Mouse (Mus musculus) lung, adult 18-20 months (tissue): ENCODE measurements around the gene Tnfaip2.
A peak's percentile ranks its signal among the peaks of the same experiment; 100 is the strongest.

Source experiments
- DNase-seq, 2 experiments: peaks; one replicate each; pipeline ENCODE4 v3.0.0; 2022; ENCODE audit warnings: mixed read lengths in 2 of 2

Gene Tnfaip2

DNA sequence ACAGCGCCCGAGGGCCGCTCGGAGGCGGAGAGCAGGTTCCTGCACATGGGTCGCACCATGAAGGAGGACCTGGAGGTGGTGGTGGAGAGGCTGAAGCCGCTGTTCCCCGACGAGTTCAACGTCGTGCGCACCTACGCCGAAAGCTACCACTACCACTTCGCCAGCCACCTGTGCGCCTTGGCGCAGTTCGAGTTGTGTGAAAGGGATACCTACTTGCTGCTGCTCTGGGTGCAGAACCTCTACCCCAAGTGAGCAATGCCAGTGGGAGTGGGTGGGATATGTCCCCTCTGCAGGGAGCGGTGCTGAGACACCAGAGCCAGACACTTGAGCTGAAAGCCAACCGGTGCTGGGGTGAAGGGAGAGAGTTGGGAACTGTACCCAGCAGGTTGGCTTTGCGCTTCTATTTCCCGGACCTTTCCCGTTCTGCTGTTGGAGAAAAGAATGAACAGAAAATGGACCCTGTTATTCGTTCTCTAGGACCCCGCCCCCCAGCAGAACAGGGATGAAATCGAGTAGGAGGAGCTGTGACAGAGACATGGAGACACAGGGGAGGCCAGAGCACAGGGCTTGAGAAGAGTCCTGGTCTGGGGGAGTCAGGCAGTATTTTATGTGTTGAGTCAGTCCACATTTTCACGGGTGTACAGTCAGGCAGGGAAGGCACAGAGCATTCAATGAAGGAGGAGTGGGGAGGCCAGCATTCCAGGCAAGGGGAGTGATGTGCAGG is 3.8 kb downstream of the Tnfaip2 start:
- no peak for DNase-seq

DNA sequence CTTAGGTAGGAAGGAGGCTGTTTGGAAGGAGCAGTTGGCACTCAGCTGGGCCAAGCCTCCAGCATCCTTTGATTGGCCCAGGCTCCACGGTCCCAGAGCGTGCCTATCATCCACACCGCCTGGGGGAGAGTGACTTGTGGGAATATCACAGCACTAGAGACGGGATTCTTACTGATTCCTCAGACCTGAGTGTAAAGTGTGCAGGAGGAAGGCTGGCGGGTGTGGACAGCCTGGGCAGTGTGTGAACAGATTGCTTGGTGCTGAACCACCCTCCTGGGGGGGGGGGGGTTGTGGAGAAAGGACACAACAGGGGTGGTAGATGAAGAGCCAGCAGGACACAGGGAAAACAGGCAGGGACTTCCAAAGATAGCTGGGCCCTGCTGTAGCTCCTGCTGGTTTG is 4.5 kb downstream of the Tnfaip2 start:
- DNase-seq, result no peak

DNA sequence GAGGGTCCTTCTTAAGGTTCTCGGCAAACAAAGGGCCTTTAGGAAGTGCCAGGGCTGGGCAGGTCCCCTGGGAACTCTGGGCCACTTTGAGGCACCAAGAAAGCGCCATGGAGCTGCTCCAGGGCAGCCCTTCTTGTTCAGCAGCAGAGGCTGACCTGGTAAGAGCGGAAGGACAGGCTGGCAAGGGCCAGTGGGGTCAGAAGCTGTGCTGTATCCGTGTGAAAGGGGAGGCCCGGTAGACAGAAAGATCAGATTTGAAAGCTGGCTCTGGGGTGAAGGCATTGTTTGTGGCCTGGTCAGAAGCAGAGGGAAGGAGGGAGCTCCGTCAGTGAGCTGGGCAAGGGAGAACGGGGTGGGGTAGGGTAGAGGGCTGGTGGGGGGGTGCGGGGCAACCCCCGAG is 5.1 kb downstream of the Tnfaip2 start:
- DNase-seq, result no peak

DNA sequence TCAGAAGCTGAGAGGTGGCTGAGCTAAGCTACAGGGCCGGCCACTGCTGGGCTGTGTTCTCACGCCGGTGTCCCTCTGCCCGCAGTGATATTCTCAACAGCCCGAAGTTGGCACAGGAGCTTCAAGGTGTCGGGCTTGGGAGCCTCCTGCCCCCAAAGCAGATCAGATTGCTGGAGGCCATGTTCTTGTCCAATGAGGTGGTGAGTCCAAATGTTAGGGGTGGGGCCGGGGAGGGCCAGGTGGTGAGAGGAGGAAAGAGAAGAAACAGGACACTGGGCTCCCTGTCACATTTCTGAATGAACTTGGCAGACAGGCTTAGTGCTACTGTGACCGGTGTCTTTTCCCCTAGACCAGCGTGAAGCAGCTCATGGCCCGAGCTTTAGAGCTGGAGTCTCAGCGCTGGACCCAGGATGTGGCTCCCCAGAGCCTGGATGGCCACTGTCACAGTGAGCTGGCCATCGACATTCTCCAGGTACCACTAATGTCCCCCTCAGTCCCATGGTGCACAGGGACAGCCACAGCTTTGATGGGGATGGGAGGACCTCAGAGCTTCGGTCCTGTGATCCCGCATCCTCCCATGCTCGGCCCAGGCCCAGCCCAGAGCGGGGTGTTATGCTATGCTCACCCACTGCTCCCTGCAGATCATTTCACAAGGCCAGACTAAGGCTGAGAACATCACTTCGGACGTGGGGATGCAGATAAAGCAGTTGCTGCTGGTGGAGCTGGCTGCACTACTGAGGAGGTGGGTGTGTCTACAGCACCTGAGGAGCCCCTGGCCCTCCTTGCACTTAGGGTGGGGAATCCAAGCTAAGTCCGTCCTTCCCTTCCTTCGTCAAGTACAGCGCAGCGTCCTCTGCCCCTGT is 5.9 kb downstream of the Tnfaip2 start:
- no peak for DNase-seq

DNA sequence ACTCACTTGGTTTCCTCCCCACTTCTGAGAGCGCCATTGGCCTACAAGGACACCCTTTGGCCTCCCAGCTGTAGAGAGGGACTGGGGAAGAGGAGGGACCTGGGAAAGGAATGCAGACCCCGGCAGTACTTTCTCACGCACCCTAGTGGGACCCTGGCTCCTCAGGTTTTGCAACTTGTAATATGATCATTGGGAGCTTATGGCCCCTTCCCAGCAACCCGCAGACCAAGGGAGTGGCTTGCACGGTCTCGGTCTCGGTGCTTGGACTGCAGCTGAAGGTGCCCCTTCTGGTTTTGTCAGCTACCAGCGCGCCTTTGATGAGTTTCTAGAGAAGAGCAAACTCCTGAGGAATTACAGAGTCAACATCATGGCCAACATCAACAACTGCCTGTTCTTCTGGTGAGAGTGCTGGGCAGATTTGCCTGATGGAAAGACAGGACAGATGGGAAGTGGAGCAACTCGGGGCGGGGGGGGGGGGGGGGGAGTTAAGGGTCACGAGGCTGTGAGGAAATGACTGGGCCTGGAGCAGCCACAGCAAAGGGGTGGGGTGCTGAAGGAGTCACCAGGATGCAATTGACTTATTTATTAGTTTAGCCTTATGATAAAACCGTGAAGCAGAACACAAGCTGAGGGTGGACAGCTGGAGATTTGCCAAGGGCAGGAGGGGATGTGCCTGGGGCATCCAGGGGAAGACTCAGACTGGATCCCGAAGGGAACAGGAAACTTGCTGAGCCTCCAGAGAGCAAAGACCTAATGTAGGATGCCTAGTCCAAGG is 6.8 kb downstream of the Tnfaip2 start:
- peak; percentile 44 to 67 for DNase-seq

DNA sequence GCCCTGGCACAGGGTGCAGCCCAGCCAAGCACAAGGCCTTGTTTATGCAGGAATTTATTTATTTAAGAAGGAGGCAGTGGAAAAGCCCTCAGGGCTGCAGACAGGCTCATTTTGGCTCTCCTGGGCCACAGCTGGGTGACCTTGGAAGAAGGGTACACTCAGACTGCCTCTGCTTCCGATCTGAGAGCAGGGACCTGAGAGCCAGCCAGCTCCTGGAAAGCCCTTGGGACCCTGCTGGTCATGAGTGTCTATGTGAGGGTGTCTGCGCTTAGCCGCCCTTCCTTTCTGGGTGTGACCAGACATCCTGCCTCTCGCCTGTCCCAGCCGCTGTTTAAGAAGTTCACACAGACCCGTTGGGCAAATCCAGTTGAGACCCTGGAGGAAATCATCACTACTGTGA is 8.1 kb downstream of the Tnfaip2 start:
- peak in 1 of 2 experiments; percentile 56 for DNase-seq

DNA sequence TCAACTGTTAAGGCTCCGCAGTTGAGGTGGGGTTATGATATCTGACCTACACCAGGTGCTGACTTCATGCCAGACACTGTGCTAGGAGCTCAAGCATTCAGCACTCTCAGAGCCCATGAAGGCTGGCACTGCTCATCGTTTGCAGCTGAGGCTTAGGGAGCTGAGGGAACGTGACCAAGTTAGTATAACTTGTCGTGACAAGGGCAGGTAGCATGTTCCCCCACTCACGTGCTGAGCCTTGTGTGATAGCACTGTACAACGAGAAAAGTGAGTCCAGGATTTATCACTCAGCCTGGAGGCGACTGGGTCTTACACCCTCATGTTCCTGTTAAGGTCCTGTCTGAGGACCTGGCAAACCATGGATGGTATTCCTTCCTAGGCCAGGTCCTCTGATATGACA is 9.3 kb downstream of the Tnfaip2 start:
- no peak for DNase-seq

DNA sequence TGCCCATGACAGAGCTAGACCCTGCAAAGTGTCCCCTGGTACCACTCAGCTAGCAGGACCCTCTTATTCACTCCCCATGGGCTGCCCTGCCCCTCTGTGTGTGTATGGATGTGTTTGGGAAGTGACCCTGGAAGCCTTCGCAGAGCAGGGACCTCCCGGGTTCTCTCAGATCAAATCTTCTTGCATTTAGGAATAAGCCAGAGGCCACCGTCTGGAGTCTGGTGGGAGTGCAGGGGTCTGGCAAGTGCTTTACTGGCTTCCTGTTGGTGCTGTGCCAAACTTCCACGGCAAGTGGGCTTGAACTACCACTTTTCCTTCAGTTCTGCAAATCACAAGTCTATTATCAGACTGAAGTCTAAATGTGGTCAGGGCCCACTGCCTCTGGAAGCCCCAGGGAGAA is 11.8 kb downstream of the Tnfaip2 start:
- no peak for DNase-seq

DNA sequence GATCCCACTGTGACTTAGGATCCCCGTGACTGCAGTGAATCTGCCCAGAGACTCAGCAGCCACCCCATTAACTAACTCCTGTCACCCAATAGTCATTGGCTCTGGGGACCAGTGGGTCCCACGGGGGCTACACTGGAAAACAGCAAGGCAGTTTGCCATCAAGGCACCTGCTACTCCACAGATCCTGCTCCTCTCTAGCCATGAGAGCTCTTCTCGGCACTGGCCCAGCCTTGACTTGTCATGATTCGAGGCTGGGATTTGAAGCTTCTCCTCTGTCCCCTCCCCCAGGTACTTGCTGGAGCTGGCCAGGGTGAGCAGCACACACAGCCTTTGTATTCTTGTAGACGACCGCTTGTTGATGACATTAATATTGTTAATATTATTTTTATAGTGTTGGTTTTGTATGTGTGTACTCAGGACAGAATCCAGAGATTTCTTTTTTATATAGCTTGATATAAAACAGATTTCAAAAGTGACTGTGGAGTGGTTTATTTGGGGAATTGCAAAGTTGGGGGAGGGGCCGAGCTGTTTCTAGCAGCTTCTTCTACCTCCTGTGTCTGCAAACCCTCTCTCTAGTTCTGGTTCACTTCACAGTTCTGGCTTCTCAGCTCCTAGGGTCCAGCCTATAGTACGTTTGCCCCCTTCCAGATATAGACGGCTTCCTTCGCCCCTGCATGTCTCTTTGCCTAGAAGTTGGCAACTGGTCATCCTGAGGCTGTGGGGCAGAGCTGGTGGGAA is 12.4 kb downstream of the Tnfaip2 start:
- DNase-seq, result no peak

DNA sequence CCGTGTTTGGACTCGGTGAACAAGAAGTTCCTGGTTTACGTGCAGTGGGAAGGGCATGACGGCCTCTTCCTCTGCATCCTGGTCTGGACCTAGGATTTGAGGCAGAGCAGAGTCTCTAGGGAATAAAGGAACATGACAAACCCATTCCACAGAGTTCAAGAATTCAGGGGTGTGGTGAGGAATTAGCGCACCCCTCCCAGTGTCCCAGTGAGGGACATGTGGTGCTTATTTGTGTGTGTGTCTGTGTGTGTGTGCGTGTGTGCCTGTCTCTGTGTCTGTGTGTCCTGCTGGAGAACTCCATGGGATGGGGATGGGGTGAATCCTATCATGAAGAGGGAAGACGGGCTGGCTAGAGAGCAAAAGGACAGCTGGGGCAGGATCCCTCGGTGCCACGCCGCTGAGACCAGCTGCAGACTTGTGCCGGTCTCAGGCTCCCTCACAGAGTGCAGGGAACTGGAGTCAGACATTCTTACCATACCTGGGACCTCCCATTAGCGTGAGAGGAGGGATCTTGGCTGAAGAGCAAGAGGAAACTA is 13.1 kb downstream of the Tnfaip2 start:
- no peak for DNase-seq

DNA sequence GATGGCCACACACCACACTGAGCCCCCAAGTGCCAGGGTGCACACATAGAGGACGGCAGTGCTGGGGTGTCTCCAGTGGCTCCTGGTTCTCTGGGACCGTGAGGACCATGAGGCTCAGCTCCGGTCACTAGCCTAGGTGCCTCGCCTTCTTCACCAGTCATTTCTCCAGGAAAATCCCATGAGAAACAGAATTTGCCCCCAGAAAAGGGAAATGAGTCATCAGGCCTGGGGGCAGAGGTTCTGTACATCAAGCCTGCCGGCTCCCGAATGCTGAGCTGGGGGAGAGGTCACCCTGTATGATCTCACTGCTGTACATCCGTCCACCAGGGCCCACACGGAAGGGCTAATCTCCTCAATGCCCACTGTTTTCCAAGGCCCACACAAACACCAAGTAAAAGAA is 13.6 kb downstream of the Tnfaip2 start:
- DNase-seq, result no peak

DNA sequence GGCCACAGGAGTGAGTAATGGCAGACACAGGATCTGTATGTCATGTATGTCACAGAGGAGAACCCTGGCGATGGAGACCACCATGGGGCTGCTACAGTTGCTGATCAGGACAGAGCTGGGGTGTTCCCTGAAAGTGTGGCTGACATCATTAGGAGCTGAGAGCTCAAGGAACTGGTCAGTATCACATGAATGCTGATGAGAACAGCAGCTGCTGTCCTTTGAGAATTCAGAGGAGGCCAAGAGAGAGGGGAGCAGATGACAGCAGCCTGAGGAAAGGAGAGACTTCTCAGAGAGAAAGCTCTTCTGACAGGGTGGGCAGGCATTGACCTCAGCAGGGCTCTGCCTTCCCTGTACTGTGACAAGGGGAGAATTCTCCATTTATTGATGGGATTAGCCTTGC is 15.5 kb downstream of the Tnfaip2 start:
- DNase-seq, result no peak

DNA sequence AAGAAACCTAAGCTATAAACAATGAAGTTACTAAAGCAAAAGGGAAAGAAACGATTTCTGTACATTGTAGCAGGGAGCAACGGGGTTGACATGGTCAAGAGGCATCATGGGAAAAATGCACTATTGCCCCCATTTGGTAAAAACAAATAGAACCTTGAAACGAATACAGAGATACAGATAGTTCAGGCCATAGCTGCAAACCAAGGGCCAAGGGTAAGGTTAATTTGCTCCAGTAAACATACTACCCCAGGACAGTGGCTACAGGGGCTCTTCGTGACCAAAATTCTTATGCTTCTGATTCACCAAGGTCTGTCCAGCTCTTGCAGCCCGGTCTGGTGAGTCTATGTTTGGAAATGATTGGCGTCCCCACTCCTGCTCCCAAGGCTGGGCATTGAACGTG is 21.3 kb downstream of the Tnfaip2 start:
- no peak for DNase-seq

DNA sequence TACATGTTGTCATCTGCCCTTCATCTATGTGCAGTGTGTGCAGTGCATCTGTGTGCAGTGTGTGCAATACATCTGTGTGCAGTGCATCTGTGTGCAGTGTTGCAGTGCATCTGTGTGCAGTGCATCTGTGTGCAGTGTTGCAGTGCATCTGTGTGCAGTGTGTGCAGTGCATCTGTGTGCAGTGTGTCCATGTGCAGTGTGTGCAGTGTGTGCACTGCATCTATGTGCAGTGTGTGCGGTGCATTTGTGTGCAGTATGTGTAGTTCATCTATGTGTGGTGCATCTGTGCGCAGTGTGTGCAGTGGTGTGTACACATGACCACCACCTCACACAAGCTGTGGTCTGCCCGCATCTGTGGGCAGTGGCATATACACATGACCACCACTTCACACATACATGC is 24.1 kb downstream of the Tnfaip2 start:
- DNase-seq, result no peak

DNA sequence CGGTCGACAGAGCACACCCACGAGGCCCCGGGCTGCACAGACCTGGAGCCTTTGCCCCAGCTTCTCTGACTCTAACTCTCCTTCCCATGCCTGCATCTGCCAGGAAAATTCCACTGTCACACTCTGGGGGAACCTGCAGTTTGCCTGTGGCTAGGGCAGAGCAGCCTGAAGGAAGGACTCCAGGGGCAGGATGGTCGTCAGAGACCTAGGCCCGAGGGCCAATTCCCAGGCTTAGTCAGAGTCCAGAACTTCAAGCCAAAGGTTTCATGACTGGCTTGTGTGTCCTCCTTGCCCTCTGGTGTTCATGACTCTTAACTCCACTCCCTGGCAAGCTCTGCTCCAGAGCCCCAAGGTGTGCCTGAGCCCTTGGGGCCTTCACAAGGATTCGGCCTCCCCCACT is 25.9 kb downstream of the Tnfaip2 start:
- no peak for DNase-seq

DNA sequence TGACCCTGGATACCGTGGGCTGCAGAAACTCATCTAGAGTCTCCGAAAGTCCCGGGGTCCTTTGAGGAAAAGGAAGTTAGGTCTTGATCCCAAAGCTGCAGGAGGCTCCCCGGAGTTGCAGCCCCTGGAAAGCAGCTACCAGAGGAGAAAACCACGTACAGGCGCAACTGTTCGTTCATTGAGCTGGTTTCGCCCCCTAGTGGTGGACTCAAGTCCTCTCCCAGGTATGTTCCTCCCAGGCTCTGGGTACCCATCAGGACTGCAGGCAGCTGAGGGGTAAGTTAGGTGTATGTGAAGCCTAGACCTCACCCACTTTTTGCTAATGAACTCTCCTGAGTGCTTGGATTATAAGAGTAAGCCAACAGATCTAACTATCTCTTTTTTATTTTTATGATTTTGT is 27.2 kb downstream of the Tnfaip2 start:
- peak; percentile 62 to 67 for DNase-seq

DNA sequence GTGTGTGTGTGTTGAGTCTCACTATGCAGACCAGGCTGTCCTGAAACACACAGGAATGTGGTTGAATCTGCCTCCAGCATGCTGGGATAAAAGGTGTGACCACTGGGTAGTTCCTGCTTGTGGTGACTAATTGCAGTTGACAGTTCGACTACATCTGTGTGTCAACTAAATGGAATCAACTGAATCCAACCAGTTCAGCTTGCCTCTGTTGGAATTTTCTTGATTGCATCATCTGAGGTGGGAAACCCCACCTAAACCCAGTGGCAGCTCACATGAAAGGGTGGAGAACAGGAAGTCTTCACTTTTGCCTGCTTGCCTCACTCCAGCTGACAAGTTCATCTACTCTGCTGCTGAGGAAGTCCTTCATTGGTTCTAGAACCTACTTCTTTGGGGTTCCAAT is 28.9 kb downstream of the Tnfaip2 start:
- DNase-seq, result no peak

DNA sequence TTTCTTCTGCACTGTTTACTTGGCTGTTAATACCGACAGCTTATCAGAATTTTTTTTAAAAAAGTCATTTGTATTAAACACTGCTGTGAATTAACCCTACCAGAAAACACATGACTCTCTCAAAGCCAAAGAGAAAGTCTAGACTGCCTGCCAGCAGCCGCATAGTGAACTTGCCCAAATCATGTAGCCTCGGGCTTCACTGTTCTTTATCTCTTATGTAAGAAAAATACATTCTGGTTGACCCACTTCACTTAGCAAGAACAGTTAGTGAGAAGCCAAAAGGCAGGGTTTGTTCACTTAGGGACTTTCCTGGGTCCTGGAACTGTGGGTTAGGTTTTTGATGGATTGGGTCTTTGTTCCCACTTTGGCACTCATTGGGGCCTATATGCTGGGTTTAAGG is 29.5 kb downstream of the Tnfaip2 start:
- no peak for DNase-seq

DNA sequence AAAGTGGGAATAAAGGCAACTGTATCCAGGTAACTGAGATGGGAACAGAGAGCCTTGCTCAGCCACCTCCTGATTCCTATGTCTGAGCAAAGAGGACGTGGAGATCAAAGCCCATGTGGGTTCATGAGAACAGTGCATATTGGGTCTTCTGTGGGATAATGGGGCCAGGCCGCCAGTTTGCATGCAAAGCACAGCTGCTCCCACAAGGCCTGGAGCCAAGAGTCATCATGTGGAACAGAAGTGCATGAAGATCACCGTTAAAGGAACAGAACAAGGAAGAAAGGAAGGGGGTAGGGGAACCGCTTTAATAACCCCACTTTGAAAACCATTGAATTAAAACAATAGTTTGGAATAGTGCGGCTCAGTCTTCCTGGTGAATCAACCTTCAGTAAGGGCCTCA is 30.6 kb downstream of the Tnfaip2 start:
- no peak for DNase-seq

DNA sequence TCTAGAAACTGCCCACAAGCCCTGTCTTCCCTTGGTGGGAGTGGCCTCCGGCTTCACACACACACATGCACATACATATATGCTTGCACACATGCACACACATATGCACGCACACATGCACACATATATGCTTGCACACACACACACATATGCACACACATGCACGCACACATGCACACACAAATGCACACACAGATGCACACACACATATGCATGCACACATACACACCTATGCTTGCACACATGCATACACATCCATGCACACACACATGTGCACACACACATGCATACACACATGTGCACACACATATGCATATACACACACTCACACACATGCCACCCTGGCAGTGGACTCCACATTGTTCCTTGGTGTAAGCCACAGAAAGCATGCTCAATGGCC is 32.1 kb downstream of the Tnfaip2 start:
- no peak for DNase-seq

DNA sequence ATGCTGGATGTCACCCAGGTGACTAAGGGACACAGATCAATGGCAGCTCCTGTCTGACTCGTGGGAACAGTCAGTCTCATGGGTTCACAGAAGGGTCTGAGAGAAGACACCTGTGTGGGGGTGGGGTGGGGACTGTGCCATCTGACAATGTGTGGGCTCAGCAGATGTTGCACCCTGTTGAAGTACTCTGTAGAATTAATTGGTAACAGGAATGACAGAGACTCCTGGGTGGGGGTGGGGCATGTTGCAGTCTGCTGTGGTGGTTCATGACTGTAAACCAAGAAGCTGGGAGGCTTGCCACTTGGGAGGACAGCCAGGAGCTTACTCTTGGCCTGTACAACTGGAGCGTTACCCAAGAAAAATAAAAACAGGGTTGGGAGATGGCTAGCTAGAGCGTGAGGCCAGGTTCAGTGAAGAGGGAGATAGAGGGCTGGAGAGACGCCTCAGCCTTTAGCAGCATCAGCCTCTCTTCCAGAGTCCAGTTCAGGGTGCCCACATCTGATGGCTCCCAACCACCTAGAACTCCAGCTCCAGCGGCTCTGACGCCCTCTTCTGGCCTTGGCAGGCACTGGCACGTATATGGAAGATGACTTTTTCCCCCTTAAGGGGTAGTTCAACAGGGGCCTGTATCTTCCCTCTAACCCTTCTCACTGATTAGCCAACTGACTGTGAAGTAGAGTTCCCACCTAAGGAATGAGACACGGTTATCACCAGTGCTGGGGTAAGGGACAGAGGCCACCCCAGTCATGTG is 32.8 kb downstream of the Tnfaip2 start:
- DNase-seq, result peak; percentile 48 to 60

DNA sequence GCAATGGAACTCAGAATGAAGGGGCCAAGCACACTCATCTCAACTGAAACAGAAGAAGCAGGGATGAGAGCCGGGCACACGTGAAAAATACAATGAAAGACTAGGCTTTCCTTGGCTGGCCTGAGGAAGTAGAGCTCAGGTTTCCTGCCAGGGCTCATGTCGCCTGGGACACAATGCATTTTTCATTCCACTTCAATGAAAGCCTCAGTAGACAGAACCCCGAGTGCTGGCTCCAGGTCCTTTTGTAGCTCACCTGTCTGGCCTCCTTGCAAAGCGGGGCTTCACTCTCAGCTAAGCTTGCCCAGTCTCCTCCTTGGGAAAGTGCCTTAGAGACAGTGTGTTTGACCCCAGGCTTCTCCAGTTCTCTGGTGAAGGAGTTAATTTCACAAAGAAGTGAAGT is 36.7 kb downstream of the Tnfaip2 start:
- no peak for DNase-seq
